In the genomic region with DNA sequence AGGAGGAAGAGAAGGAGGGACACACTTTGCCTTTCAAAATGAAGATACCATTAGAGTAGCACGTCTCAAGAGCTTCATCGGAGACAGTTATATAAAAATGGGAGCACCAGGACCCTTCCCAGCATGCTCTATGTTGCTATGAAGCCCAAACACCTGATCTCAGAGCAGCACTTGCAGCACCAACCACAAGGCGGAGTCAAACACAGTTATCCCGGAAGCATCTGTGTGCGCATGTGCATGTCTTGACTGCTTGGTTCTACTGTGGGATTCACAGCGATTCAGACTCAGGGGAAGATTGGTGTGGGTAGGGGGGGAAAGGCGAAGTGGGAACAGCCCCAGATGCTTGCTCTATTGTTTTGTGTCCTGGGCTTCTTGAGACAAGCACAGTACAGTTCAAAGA, we compare ENCODE assay signal across 10 mouse cellular contexts. TPM values are rescaled to one million over a fixed set of nuclear protein-coding genes. Genes with fewer than 3 reads are reported as not detected.
A peak's percentile ranks its signal among the peaks of the same experiment; 100 is the strongest.
DNase-seq lines count a peak whose midpoint lies in the region; TF ChIP-seq lines count a peak whose summit lies in the region.
"Had no signal": no experiment of that assay in that cellular context is flagged by ENCODE, and none has a peak within 500 bp of the region (broad histone marks: within the 10 kb centered on the region; RNA-seq: fewer than 3 reads in every experiment).

No protein-coding gene starts in this region.

- TF ChIP-seq CTCF in kidney, adult 2 months (conservative IDR thresholded peaks at IDR 0.05; ENCODE audit: insufficient read depth, insufficient read length, low read depth, low read length): peak; percentile 70

- peak; percentile 53 for DNase-seq in kidney, adult 2 months
- no peak for DNase-seq in kidney, adult 18-20 months
- DNase-seq in ES-CJ7 (ENCODE audit: low read depth, low spot score): peak; percentile 83
- peak; percentile 48 for DNase-seq in embryo, embryonic 11 days
- DNase-seq in lung, postnatal 14 days: peak; percentile 35
- peak; percentile 56 to 65 for DNase-seq in thymus, postnatal 36 days
- DNase-seq in right cerebral cortex, postnatal 36 days (ENCODE audit: low spot score in 2 of 2): no peak
- DNase-seq in left cerebral cortex, adult 8-10 months (ENCODE audit: low spot score in 2 of 2): no peak

- no peak overlapping the region for H3K4me3 ChIP-seq in kidney, adult 2 months (ENCODE audit: insufficient read depth, low read depth, low read length)
- H3K4me3 ChIP-seq: embryonic facial prominence, embryonic 13.5 days; liver, embryonic 15.5 days had no signal

- no peak for TF ChIP-seq POLR2A in kidney, adult 2 months (IDR thresholded peaks at IDR 0.05; ENCODE audit: low read depth, low read length)

- no peaks in the 10 kb centered on the region for H3K27me3 ChIP-seq in kidney, adult 2 months (replicated peaks; ENCODE audit: control insufficient read depth, insufficient read depth, low read length)
- H3K27me3 ChIP-seq: liver, embryonic 15.5 days had no signal

- no peaks in the 10 kb centered on the region; the same call in none of the 2 replicates for H3K36me3 ChIP-seq in kidney, adult 2 months (ENCODE audit: control insufficient read depth, insufficient read depth, low read length)
- H3K36me3 ChIP-seq: embryonic facial prominence, embryonic 13.5 days had no signal

- H3K4me1 ChIP-seq in kidney, adult 2 months (ENCODE audit: control insufficient read depth, insufficient read depth, low read length): no peaks in the 10 kb centered on the region
- H3K4me1 ChIP-seq: embryonic facial prominence, embryonic 13.5 days; liver, embryonic 15.5 days had no signal

- no peak overlapping the region for H3K27ac ChIP-seq in kidney, adult 2 months (ENCODE audit: insufficient read depth, low read depth, low read length)
- H3K27ac ChIP-seq: embryonic facial prominence, embryonic 13.5 days; liver, embryonic 15.5 days had no signal

- WGBS in kidney, adult 2 months: 77% methylated on average over 7 of the region's 7 CpGs

RNA-seq across cellular contexts. Expression of a gene that starts 21.2 kb away (rescaled TPM):
- polyA plus RNA-seq in kidney, adult 2 months (2012; rRNA removed): 14.5 and 19.4 TPM in 2 replicates
- total RNA-seq in left cerebral cortex, adult 8-10 months (2022): 1 to 10 TPM; 4.1 to 6.3 (median 5.5) TPM

RNA-seq across cellular contexts. Expression of a gene that starts 51.0 kb away (rescaled TPM):
- polyA plus RNA-seq in kidney, adult 2 months (2012; rRNA removed): 22.8 and 27.6 TPM in 2 replicates
- total RNA-seq in left cerebral cortex, adult 8-10 months (2022): 10 to 100 TPM; 13.2 to 18.9 (median 16.8) TPM

RNA-seq across cellular contexts. Expression of a gene that starts 51.3 kb away (rescaled TPM):
- polyA plus RNA-seq in kidney, adult 2 months (2012; rRNA removed): 3.8 and 5.4 TPM in 2 replicates
- total RNA-seq in left cerebral cortex, adult 8-10 months (2022): 10 to 100 TPM; 16.8 to 22.9 (median 19.7) TPM

Comparison
In these comparisons a context has a peak if more than half of its experiments do, and no peak if none do; other contexts are left out.
1. DNase-seq: peak in kidney, adult 2 months (single experiment), ES-CJ7 (single experiment), embryo, embryonic 11 days (single experiment), lung, postnatal 14 days (single experiment) and thymus, postnatal 36 days (2 of 2); none in kidney, adult 18-20 months (single experiment), right cerebral cortex, postnatal 36 days (0 of 2) and left cerebral cortex, adult 8-10 months (0 of 2).